Mouse (Mus musculus): ENCODE results near the gene Sag. TPM values are rescaled to one million over a fixed set of nuclear protein-coding genes. Genes with fewer than 3 reads are reported as not detected.

Gene Sag
- total and polyA plus RNA-seq, 2 experiments from 2014 or later: 1.9 TPM; not detected in 1

GRCm38 (mm10) chr1:87873081-87873480 is 69.6 kb downstream of the Sag start:
- no peaks in the 10 kb centered on the region for H3K27me3 ChIP-seq (ENCODE audit: insufficient read depth, low read length)
- H3K36me3 ChIP-seq (ENCODE audit: insufficient read depth, low read length): no peaks in the 10 kb centered on the region
- no peak overlapping the region for H3K4me3 ChIP-seq (ENCODE audit: low read depth, low read length)
- no peak for ATAC-seq (ENCODE audit: low FRiP score)
- no peak for DNase-seq (ENCODE audit: low spot score)
- H3K27ac ChIP-seq (ENCODE audit: low read depth, low read length): no peak overlapping the region
- H3K4me2 ChIP-seq (ENCODE audit: low read depth, low read length, poor library complexity, severe bottlenecking): no peak overlapping the region
- H3K9me3 ChIP-seq (ENCODE audit: low read length): no peaks in the 10 kb centered on the region
- TF ChIP-seq CTCF (IDR thresholded peaks at IDR 0.05): no peak
- peaks cover 6% of the 10 kb centered on the region; the same call in 1 of the 2 replicates for H3K4me1 ChIP-seq (ENCODE audit: insufficient read depth, low read length)
- H3K9ac ChIP-seq (replicated peaks; ENCODE audit: low read length, poor library complexity, severe bottlenecking): no peak overlapping the region

- Histone ChIP-seq H3K27ac (ENCODE audit: low read depth, low read length) (no peak overlapping the region), H3K36me3 (ENCODE audit: insufficient read depth, low read length) (no peaks in the 10 kb centered on the region), H3K4me2 (ENCODE audit: low read depth, low read length, poor library complexity, severe bottlenecking) (no peak overlapping the region), H3K9me3 (ENCODE audit: low read length) (no peaks in the 10 kb centered on the region), H3K4me1 (ENCODE audit: insufficient read depth, low read length) (peaks cover 11% of the 10 kb centered on the region; the same call in 1 of the 2 replicates), H3K27me3 (ENCODE audit: insufficient read depth, low read length) (no peaks in the 10 kb centered on the region), H3K9ac (replicated peaks; ENCODE audit: low read length, poor library complexity, severe bottlenecking) (no peak overlapping the region), H3K4me3 (ENCODE audit: low read depth, low read length) (no peak overlapping the region)
- ATAC-seq (ENCODE audit: low FRiP score): no peak
- 87% methylated on average over 1 of the region's 1 CpGs for WGBS
- DNase-seq (ENCODE audit: low spot score): no peak
- no peak for TF ChIP-seq CTCF (IDR thresholded peaks at IDR 0.05)
Observed at GRCm38 (mm10) chr1:87876065-87876464, 72.6 kb downstream of the Sag start.

- H3K27ac ChIP-seq (ENCODE audit: low read depth, low read length): peak overlapping the region; percentile 19
Observed at GRCm38 (mm10) chr1:87877552-87878283, 74.2 kb downstream of the Sag start.

GRCm38 (mm10) chr1:87879034-87879433 is 75.6 kb downstream of the Sag start:
- no peak for DNase-seq (ENCODE audit: low spot score)
- Histone ChIP-seq H3K27me3 (ENCODE audit: insufficient read depth, low read length) (no peaks in the 10 kb centered on the region), H3K4me2 (ENCODE audit: low read depth, low read length, poor library complexity, severe bottlenecking) (no peak overlapping the region), H3K27ac (ENCODE audit: low read depth, low read length) (no peak overlapping the region), H3K4me1 (ENCODE audit: insufficient read depth, low read length) (peaks cover 11% of the 10 kb centered on the region; the same call in 1 of the 2 replicates), H3K9me3 (ENCODE audit: low read length) (no peaks in the 10 kb centered on the region), H3K36me3 (ENCODE audit: insufficient read depth, low read length) (no peaks in the 10 kb centered on the region), H3K4me3 (ENCODE audit: low read depth, low read length) (no peak overlapping the region), H3K9ac (replicated peaks; ENCODE audit: low read length, poor library complexity, severe bottlenecking) (no peak overlapping the region)
- no peak for ATAC-seq (ENCODE audit: low FRiP score)
- TF ChIP-seq CTCF (IDR thresholded peaks at IDR 0.05): no peak
- 97% methylated on average over 3 of the region's 3 CpGs for WGBS

More at GRCm38 (mm10) chr1:87877552-87878283, 74.2 kb downstream of the Sag start:
- Histone ChIP-seq H3K9me3 (ENCODE audit: low read length) (no peaks in the 10 kb centered on the region), H3K36me3 (ENCODE audit: insufficient read depth, low read length) (no peaks in the 10 kb centered on the region), H3K9ac (replicated peaks; ENCODE audit: low read length, poor library complexity, severe bottlenecking) (no peak overlapping the region), H3K4me3 (ENCODE audit: low read depth, low read length) (no peak overlapping the region), H3K4me1 (ENCODE audit: insufficient read depth, low read length) (peaks cover 11% of the 10 kb centered on the region; the same call in 1 of the 2 replicates), H3K27me3 (ENCODE audit: insufficient read depth, low read length) (no peaks in the 10 kb centered on the region), H3K4me2 (ENCODE audit: low read depth, low read length, poor library complexity, severe bottlenecking) (no peak overlapping the region)
- DNase-seq (ENCODE audit: low spot score) (no peak), ATAC-seq (ENCODE audit: low FRiP score) (no peak)
- WGBS: 59% methylated on average over 9 of the region's 9 CpGs
- no peak for TF ChIP-seq CTCF (IDR thresholded peaks at IDR 0.05)

GRCm38 (mm10) chr1:87879494-87880325 is 76.2 kb downstream of the Sag start:
- Histone ChIP-seq H3K36me3 (ENCODE audit: insufficient read depth, low read length) (peaks cover 3% of the 10 kb centered on the region), H3K4me2 (ENCODE audit: low read depth, low read length, poor library complexity, severe bottlenecking) (no peak overlapping the region), H3K27ac (ENCODE audit: low read depth, low read length) (no peak overlapping the region; the same call in 1 of the 2 replicates), H3K4me1 (ENCODE audit: insufficient read depth, low read length) (peaks cover 11% of the 10 kb centered on the region; the same call in 1 of the 2 replicates), H3K4me3 (ENCODE audit: low read depth, low read length) (no peak overlapping the region), H3K9me3 (ENCODE audit: low read length) (no peaks in the 10 kb centered on the region), H3K9ac (replicated peaks; ENCODE audit: low read length, poor library complexity, severe bottlenecking) (no peak overlapping the region), H3K27me3 (ENCODE audit: insufficient read depth, low read length) (no peaks in the 10 kb centered on the region)
- DNase-seq (ENCODE audit: low spot score): peak; percentile 63
- TF ChIP-seq CTCF (IDR thresholded peaks at IDR 0.05): no peak
- 44% methylated on average over 3 of the region's 3 CpGs for WGBS
- ATAC-seq (ENCODE audit: low FRiP score): no peak

- H3K4me1 ChIP-seq (ENCODE audit: insufficient read depth, low read length): peaks cover 11% of the 10 kb centered on the region; the same call in 1 of the 2 replicates
- no peak overlapping the region for H3K4me3 ChIP-seq (ENCODE audit: low read depth, low read length)
- DNase-seq (ENCODE audit: low spot score): no peak
- H3K9me3 ChIP-seq (ENCODE audit: low read length): no peaks in the 10 kb centered on the region
- no peak overlapping the region for H3K27ac ChIP-seq (ENCODE audit: low read depth, low read length)
- H3K27me3 ChIP-seq (ENCODE audit: insufficient read depth, low read length): no peaks in the 10 kb centered on the region
- peaks cover 6% of the 10 kb centered on the region for H3K36me3 ChIP-seq (ENCODE audit: insufficient read depth, low read length)
- H3K9ac ChIP-seq (replicated peaks; ENCODE audit: low read length, poor library complexity, severe bottlenecking): no peak overlapping the region
- 85% methylated on average over 6 of the region's 6 CpGs for WGBS
- ATAC-seq (ENCODE audit: low FRiP score): no peak
- no peak overlapping the region for H3K4me2 ChIP-seq (ENCODE audit: low read depth, low read length, poor library complexity, severe bottlenecking)
- TF ChIP-seq CTCF (IDR thresholded peaks at IDR 0.05): no peak
Observed at GRCm38 (mm10) chr1:87880326-87880627, 76.8 kb downstream of the Sag start.

All from midbrain, postnatal 0 days (tissue).